Mouse (Mus musculus): ENCODE results near the gene Igdcc3. TPM values are rescaled to one million over a fixed set of nuclear protein-coding genes. Genes with fewer than 3 reads are reported as not detected.
"Not testable (repeated sequence)": the region's sequence is repeated elsewhere in the genome, so short reads cannot be mapped to it uniquely, and the experiment has no call there.

Igdcc3 gene
- polyA plus RNA-seq, 1 experiment: not detected

DNA sequence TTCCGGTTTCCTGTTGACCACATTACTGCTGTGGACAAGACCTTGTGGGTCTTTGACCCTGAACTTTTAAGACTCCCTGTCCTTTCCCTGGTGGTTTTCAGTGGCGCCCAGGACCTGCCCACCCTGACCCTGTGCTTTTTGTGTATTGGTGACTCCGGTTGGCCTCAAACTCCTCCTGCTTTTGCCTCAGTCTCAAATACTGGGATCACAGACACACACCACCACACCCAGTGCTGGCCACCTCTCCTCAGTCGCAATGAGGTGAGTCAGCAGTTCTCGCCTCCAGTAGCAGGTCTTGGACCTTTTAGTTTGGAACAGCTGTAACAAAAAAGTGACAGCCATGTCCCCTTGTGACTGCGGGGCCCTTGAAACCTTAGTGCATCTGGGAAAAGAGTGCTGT lies 56.8 kb downstream of the Igdcc3 start:
- H3K4me1 ChIP-seq (ENCODE audit: control insufficient read depth, insufficient read depth, insufficient read length, low read length): peaks cover 19% of the 10 kb centered on the region
- H3K36me3 ChIP-seq (ENCODE audit: control insufficient read depth, insufficient read depth, low read length): no peaks in the 10 kb centered on the region
- H3K4me3 ChIP-seq (ENCODE audit: low read depth, low read length): no peak overlapping the region
- no peaks in the 10 kb centered on the region for H3K27me3 ChIP-seq (ENCODE audit: control insufficient read depth, insufficient read depth, low read length)
- H3K27ac ChIP-seq (ENCODE audit: insufficient read depth, low read depth, low read length): no peak overlapping the region
- TF ChIP-seq POLR2A (IDR thresholded peaks at IDR 0.05; ENCODE audit: low read depth, low read length): no peak
- TF ChIP-seq CTCF (IDR thresholded peaks at IDR 0.05; ENCODE audit: extremely low read depth, insufficient read length, insufficient replicate concordance, low read depth, low read length): no peak
- 87% methylated on average over 6 of the region's 6 CpGs for WGBS

DNA sequence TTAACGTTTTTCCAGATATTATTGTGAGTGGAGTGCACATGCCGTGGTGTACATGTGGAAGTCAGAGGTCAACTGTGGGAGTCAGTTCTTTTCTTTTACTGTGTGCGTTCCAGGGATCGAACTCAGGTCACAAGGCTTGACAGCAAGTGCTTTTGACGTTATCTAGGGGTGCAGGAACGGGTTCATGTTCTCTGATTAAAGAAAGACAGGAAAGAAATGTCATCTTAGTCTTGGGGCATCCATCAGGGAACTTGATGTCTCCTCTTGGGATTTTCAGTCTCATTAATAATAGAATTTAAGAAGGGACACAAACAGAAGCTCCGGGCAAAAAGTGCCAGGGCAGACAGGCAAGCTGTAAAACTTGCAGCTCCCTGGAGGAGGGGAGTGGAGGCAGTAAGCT lies 58.7 kb downstream of the Igdcc3 start:
- peaks cover 18% of the 10 kb centered on the region for H3K4me1 ChIP-seq (ENCODE audit: control insufficient read depth, insufficient read depth, insufficient read length, low read length)
- H3K27ac ChIP-seq (ENCODE audit: insufficient read depth, low read depth, low read length): no peak overlapping the region
- no peak overlapping the region for H3K4me3 ChIP-seq (ENCODE audit: low read depth, low read length)
- H3K36me3 ChIP-seq (ENCODE audit: control insufficient read depth, insufficient read depth, low read length): no peaks in the 10 kb centered on the region
- no peak for TF ChIP-seq CTCF (IDR thresholded peaks at IDR 0.05; ENCODE audit: extremely low read depth, insufficient read length, insufficient replicate concordance, low read depth, low read length)
- TF ChIP-seq POLR2A (IDR thresholded peaks at IDR 0.05; ENCODE audit: low read depth, low read length): no peak
- H3K27me3 ChIP-seq (ENCODE audit: control insufficient read depth, insufficient read depth, low read length): no peaks in the 10 kb centered on the region
- 65% methylated on average over 7 of the region's 7 CpGs for WGBS

DNA sequence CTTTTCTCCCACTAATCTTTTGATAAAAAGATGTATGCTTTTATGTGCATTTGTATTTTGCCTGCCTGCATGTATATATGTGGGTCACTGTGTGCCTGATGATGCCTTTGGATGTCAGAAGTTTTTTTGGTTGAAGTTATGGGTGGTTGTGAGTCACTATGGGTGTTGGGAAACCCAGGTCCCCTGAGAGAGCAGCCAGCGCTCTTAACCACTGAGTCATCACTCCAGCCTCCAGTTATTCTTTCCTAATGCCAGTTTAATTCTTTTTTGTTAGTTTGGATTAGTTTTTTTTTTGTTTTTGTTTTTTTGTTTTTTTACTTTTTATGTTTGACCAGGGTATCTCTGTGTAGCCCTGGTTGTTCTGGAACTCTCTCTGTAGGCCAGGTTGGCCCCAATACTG lies 59.6 kb downstream of the Igdcc3 start:
- Histone ChIP-seq H3K4me1 (ENCODE audit: control insufficient read depth, insufficient read depth, insufficient read length, low read length) (peaks cover 10% of the 10 kb centered on the region), H3K36me3 (ENCODE audit: control insufficient read depth, insufficient read depth, low read length) (no peaks in the 10 kb centered on the region), H3K4me3 (ENCODE audit: low read depth, low read length) (no peak overlapping the region), H3K27ac (ENCODE audit: insufficient read depth, low read depth, low read length) (no peak overlapping the region), H3K27me3 (ENCODE audit: control insufficient read depth, insufficient read depth, low read length) (no peaks in the 10 kb centered on the region)
- 67% methylated on average over 1 of the region's 1 CpGs for WGBS
- TF ChIP-seq POLR2A (IDR thresholded peaks at IDR 0.05; ENCODE audit: low read depth, low read length): no peak
- TF ChIP-seq CTCF (IDR thresholded peaks at IDR 0.05; ENCODE audit: extremely low read depth, insufficient read length, insufficient replicate concordance, low read depth, low read length): no peak

DNA sequence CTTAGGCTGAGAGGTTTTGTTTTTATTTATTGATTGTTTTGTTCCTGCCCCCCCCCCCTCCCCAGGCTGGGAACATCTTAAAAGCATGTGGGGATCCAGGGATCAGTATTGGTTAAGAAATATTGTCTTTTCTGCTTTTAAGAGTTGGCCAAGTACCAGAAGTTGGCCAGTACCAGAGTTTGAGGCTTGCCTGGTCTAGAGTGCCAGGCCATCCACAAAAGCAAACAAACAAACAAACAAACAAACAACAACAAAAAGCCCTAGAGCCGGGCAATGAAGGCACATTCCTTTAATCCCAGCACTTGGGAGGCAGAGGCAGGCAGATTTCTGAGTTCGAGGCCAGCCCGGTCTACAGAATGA lies 60.0 kb downstream of the Igdcc3 start:
- no peaks in the 10 kb centered on the region for H3K27me3 ChIP-seq (ENCODE audit: control insufficient read depth, insufficient read depth, low read length)
- H3K4me3 ChIP-seq (ENCODE audit: low read depth, low read length): no peak overlapping the region
- peaks cover 8% of the 10 kb centered on the region for H3K4me1 ChIP-seq (ENCODE audit: control insufficient read depth, insufficient read depth, insufficient read length, low read length)
- TF ChIP-seq POLR2A (IDR thresholded peaks at IDR 0.05; ENCODE audit: low read depth, low read length) (no peak), CTCF (IDR thresholded peaks at IDR 0.05; ENCODE audit: extremely low read depth, insufficient read length, insufficient replicate concordance, low read depth, low read length) (no peak)
- no peaks in the 10 kb centered on the region for H3K36me3 ChIP-seq (ENCODE audit: control insufficient read depth, insufficient read depth, low read length)
- H3K27ac ChIP-seq (ENCODE audit: insufficient read depth, low read depth, low read length): peak overlapping the region; percentile 51; the same call in 1 of the 2 replicates
- WGBS: 41% methylated on average over 3 of the region's 3 CpGs

DNA sequence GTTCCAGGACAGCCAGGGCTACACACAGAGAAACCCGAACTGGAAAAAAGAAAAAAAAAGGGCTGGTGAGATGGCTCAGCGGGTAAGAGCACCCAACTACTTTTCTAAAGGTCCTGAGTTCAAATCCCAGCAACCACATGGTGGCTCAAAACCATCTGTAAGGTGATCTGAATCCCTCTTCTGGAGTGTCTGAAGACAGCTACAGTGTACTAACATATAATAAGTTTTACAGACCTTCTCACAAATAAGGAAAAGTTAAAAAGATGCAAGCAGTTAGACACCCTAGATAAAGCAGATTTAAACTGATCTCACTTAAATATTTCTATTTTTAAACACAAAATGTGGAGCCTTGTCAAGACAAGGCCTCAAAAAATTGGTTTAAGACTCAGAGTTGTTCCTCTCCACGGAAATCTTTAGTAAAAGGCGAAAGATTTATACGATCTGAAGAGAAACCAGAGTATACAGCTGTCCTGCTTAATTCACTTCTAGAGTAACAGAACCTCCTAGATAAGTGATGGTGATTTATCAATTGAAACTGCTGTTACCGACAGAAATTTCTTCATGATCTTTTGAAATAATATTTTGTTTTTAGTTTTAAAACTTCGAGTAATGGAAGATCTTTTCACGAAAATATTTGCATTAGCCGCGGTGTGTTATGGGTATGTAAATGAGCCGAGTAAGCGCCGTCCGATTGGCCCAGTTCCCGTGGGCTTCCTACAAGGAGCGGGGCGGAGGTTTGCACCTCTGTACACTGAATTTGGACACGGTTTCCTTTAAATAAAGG lies 60.6 kb downstream of the Igdcc3 start:
- H3K27ac ChIP-seq (ENCODE audit: insufficient read depth, low read depth, low read length): peak overlapping the region; percentile 72
- WGBS: 2% methylated on average over 18 of the region's 18 CpGs
- no peak for TF ChIP-seq POLR2A (IDR thresholded peaks at IDR 0.05; ENCODE audit: low read depth, low read length)
- TF ChIP-seq CTCF (IDR thresholded peaks at IDR 0.05; ENCODE audit: extremely low read depth, insufficient read length, insufficient replicate concordance, low read depth, low read length): no peak
- H3K27me3 ChIP-seq (ENCODE audit: control insufficient read depth, insufficient read depth, low read length): no peaks in the 10 kb centered on the region
- peaks cover 5% of the 10 kb centered on the region for H3K4me1 ChIP-seq (ENCODE audit: control insufficient read depth, insufficient read depth, insufficient read length, low read length)
- peak overlapping the region; percentile 36 for H3K4me3 ChIP-seq (ENCODE audit: low read depth, low read length)
- no peaks in the 10 kb centered on the region for H3K36me3 ChIP-seq (ENCODE audit: control insufficient read depth, insufficient read depth, low read length)

DNA sequence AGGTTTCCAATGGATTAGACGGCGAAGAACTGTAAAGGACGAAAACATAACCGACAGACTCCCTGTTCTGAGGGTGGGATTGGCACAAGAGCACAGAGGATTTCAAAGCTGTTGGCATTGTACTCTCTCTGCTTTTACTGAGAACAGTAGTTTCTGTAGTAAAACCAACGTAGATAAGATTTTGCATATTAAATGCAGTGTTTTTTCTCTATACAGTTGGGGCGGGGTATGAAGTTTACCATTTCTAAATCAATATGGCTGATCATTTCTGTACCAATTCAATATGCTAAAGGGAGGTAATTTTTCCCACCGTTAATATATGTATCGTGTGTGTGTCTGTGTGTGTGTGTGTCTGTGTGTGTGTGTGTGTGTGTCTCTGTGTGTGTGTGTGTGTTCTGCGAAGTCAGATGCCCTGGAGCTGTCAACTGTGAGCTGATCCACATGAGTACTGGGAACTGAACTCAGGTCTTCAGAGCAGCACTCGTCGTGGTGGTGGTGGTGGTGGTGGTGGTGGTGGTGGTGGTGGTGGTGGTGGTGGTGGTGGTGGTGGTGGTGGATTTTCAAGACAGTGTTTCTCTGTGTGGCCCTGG lies 61.3 kb downstream of the Igdcc3 start:
- Histone ChIP-seq H3K4me1 (ENCODE audit: control insufficient read depth, insufficient read depth, insufficient read length, low read length) (peaks cover 3% of the 10 kb centered on the region), H3K27ac (ENCODE audit: insufficient read depth, low read depth, low read length) (peak overlapping the region; percentile 72), H3K27me3 (ENCODE audit: control insufficient read depth, insufficient read depth, low read length) (no peaks in the 10 kb centered on the region), H3K36me3 (ENCODE audit: control insufficient read depth, insufficient read depth, low read length) (no peaks in the 10 kb centered on the region), H3K4me3 (ENCODE audit: low read depth, low read length) (peak overlapping the region; percentile 36)
- TF ChIP-seq POLR2A (IDR thresholded peaks at IDR 0.05; ENCODE audit: low read depth, low read length) (no peak), CTCF (IDR thresholded peaks at IDR 0.05; ENCODE audit: extremely low read depth, insufficient read length, insufficient replicate concordance, low read depth, low read length) (no peak)
- 20% methylated on average over 11 of the region's 11 CpGs for WGBS

DNA sequence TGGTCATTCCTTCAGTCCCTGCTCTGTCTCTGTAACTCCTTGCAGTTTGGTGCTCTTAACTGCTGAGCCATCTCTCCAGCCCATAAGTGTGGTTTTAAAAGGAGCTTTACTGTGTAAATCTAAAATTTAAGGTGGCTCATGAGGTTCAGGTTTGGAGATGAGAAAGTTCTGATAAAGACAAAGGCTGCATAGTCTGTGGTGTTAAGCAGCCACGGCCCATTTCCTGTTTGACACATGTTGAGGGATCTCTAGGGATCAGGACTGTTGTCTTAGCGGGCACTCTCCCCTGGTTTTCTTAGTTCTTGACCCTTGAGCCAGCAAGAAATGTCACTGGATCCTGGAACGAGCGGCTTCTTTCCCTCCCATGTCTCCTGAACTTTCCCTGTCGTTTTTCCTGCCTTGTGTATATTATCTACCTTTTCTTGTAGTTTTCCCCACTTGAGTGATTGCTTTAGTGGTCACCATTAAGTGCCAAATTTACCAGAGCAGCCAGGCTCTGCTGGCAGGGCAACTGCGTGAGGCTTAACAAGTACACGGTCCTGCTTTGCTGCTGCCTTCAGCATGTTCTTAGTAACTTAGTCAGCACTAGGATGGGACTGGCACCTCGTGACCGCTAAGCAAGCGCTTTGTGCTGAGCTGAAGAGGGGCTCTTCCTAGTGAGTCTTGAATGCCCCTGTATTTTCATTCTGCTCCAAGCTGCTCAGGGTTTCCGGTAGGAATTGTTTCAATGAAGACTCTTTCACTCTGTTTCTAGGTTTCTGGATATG lies 64.2 kb downstream of the Igdcc3 start:
- H3K36me3 ChIP-seq (ENCODE audit: control insufficient read depth, insufficient read depth, low read length): no peaks in the 10 kb centered on the region
- WGBS: 75% methylated on average over 11 of the region's 11 CpGs
- H3K27me3 ChIP-seq (ENCODE audit: control insufficient read depth, insufficient read depth, low read length): no peaks in the 10 kb centered on the region
- H3K4me3 ChIP-seq (ENCODE audit: low read depth, low read length): no peak overlapping the region
- no peaks in the 10 kb centered on the region; the same call in none of the 2 replicates for H3K4me1 ChIP-seq (ENCODE audit: control insufficient read depth, insufficient read depth, insufficient read length, low read length)
- no peak overlapping the region for H3K27ac ChIP-seq (ENCODE audit: insufficient read depth, low read depth, low read length)
- TF ChIP-seq CTCF (IDR thresholded peaks at IDR 0.05; ENCODE audit: extremely low read depth, insufficient read length, insufficient replicate concordance, low read depth, low read length) (no peak), POLR2A (IDR thresholded peaks at IDR 0.05; ENCODE audit: low read depth, low read length) (no peak)

DNA sequence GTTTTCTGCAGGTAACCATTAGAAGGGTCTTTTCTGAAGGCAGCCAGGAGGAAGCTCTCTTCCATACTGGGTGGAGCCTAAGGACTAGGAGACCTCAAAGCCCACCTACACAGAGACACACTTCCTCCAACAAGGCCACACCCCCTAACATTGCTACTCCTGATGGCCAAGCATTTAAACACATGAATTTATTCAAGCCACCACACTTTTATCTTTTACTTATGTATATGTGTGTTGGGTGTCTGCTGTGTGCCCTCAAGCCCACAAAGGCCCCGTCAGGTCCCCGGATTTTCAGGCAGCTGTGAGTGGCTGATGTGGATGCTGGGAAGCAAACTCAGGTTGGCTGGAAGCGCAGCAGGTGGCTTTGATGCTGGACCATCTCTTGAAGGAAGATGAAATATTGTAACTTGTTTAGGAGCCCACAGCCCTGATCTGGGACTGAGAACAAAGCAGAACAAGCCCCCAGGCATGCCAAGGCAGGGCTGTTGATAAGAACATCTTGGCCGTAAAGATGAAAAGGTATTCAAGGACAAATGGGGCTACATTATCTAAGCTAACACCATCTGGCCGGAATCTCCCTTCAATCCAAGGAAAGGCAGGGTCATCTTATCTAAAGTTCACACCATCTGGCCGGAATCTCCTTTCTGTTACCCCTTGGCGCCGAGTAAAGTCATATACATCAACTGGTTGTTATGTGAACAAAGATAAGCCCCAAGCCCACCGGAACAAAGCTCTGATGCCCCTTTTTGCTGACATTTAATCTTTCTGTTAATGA lies 66.2 kb downstream of the Igdcc3 start:
- H3K36me3 ChIP-seq (ENCODE audit: control insufficient read depth, insufficient read depth, low read length); H3K27me3 ChIP-seq (ENCODE audit: control insufficient read depth, insufficient read depth, low read length): not testable (repeated sequence)
- WGBS: 87% methylated on average over 9 of the region's 9 CpGs

More for the DNA sequence above, 66.2 kb downstream of the Igdcc3 start:
- not testable (repeated sequence) for H3K4me1 ChIP-seq (ENCODE audit: control insufficient read depth, insufficient read depth, insufficient read length, low read length); H3K4me3 ChIP-seq (ENCODE audit: low read depth, low read length); H3K27ac ChIP-seq (ENCODE audit: insufficient read depth, low read depth, low read length)
